Mouse (Mus musculus) midbrain, embryonic 10.5 days (tissue): ENCODE results near the gene Itprid2. TPM values are rescaled to one million over a fixed set of nuclear protein-coding genes. Genes with fewer than 3 reads are reported as not detected.
A peak's percentile ranks its signal among the peaks of the same experiment; 100 is the strongest.

Experiments used
- DNase-seq: peaks from one replicate; pipeline ENCODE4 v3.0.0-alpha.2; 2017; ENCODE audit warnings: low spot score
- H3K27ac ChIP-seq: fragments of 300-500 bp; sonication (generic); replicated peaks from 2 replicates; pipeline ENCODE4 v1.5.1; 2016; ENCODE audit warnings: mild to moderate bottlenecking
- H3K27me3 ChIP-seq: fragments of 300-500 bp; sonication (generic); 2 replicates; pipeline ENCODE4 v1.6.1; 2016; ENCODE audit warnings: low read depth, mild to moderate bottlenecking; ENCODE audit not compliant: poor library complexity, severe bottlenecking
- H3K36me3 ChIP-seq: fragments of 300-500 bp; sonication (generic); 2 replicates; pipeline ENCODE4 v1.6.1; 2016; ENCODE audit warnings: mild to moderate bottlenecking, moderate library complexity
- H3K4me1 ChIP-seq: fragments of 300-500 bp; sonication (generic); 2 replicates; pipeline ENCODE4 v1.6.1; 2016
- H3K4me3 ChIP-seq: fragments of 300-500 bp; sonication (generic); 2 replicates; pipeline ENCODE4 v1.5.1; 2016; ENCODE audit warnings: mild to moderate bottlenecking, moderate library complexity
- H3K9me3 ChIP-seq: fragments of 300-500 bp; sonication (generic); replicated peaks from 2 replicates; pipeline ENCODE4 v1.6.1; 2016; ENCODE audit warnings: mild to moderate bottlenecking
- WGBS: fragments of 180-500 bp; shearing (Covaris S2); methylation state at CpG from one replicate; pipeline ENCODE4 v1.1.7; 2016; 5-methylcytosine and 5-hydroxymethylcytosine counted together
- polyA plus RNA-seq: library from polyadenylated mRNA; unstranded; fragments of >200 nt; fragmentation: Nextera tagmentation; extraction: Ambion mirVana; gene quantifications from 2 replicates; pipeline ENCODE4 v1.2.1, GENCODE M21; 2016

Gene Itprid2
- polyA plus RNA-seq, 1 experiment from 2014 or later, result 4.0 TPM

DNA sequence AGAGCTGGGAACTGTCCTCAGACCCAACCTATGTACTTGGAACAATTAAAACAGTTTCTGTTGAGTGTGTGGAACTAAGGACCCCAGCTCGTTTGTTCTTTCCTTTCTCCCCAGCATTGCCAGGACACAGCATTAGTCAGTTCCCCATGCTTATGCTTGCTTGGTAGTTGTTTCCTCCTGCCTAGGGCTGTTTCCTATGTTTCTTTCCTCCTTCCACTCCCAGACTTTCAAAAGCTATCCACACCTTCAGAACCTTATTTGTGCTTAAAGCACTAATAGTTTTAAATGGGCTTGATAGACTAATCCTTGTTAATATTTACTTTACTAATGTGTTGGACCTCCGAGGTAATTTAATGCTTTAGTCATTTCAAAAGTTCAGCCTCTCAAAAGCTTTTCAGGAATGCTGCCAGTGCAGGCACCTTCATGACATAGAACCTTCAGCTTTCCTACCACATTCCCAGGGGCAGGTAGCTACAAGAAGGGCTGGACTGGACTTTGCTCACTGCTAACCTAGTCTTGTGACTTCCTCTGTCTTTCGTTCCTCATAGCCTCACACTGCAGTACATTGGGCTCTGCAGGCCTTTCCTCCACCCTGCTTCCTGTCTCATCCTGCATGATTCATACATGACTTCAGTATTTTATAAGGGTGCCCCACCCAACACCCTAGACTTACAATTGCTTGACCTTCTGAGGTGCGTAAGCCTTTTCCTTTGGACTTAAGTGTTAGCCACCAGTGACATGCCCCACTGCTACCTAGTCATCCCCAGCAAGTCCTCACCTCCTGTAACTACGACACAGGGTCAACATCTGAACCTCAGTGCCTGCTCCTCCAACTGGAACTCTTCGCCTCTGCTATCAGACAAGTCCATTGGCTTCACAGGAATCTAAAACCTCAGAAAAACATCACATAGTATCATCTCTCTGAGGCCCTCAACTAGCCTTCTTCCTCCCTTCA is 16.3 kb upstream of the Itprid2 start:
- Histone ChIP-seq H3K27me3 (no peaks in the 10 kb centered on the region), H3K4me1 (no peaks in the 10 kb centered on the region), H3K27ac (no peak overlapping the region), H3K36me3 (no peaks in the 10 kb centered on the region), H3K4me3 (no peak overlapping the region), H3K9me3 (no peaks in the 10 kb centered on the region)
- DNase-seq, result no peak
- WGBS, result 82% methylated on average over 6 of the region's 6 CpGs

DNA sequence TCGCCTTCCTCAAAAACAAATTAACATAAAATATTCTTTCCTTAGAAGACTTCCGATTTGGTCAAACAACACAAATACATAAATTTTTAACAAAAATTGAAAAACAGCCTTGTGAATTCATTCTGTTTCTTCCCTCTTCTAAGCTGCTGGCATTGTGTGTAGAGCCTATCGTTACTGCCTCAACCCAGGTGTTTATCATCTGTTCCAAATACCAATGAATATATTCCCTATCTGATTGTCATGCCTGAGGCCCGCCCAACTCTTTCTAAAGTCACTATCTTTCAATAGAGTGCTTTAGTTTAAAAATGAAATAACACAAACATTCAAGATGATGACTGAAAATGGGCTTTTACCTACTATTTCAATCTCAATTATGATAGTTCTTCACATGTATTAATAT is 11.9 kb upstream of the Itprid2 start:
- Histone ChIP-seq H3K27ac (no peak overlapping the region), H3K4me3 (no peak overlapping the region), H3K27me3 (no peaks in the 10 kb centered on the region), H3K36me3 (no peaks in the 10 kb centered on the region), H3K4me1 (no peaks in the 10 kb centered on the region), H3K9me3 (no peaks in the 10 kb centered on the region)
- no peak for DNase-seq
- 89% methylated on average over 4 of the region's 4 CpGs for WGBS

GRCm38 (mm10) chr2:79627624-79628023 is 7.5 kb upstream of the Itprid2 start:
- Histone ChIP-seq H3K4me1 (no peaks in the 10 kb centered on the region), H3K9me3 (no peaks in the 10 kb centered on the region), H3K27me3 (no peaks in the 10 kb centered on the region), H3K27ac (no peak overlapping the region), H3K36me3 (no peaks in the 10 kb centered on the region), H3K4me3 (no peak overlapping the region)
- WGBS, result 83% methylated on average over 1 of the region's 1 CpGs
- no peak for DNase-seq

- H3K27ac ChIP-seq, result no peak overlapping the region
- no peaks in the 10 kb centered on the region for H3K27me3 ChIP-seq
- H3K4me1 ChIP-seq, result no peaks in the 10 kb centered on the region
- WGBS, result 69% methylated on average over 2 of the region's 2 CpGs
- H3K36me3 ChIP-seq, result no peaks in the 10 kb centered on the region
- no peak for DNase-seq
- H3K4me3 ChIP-seq, result no peak overlapping the region
- H3K9me3 ChIP-seq, result no peaks in the 10 kb centered on the region
Measured at GRCm38 (mm10) chr2:79630231-79630630, 4.9 kb upstream of the Itprid2 start.

DNA sequence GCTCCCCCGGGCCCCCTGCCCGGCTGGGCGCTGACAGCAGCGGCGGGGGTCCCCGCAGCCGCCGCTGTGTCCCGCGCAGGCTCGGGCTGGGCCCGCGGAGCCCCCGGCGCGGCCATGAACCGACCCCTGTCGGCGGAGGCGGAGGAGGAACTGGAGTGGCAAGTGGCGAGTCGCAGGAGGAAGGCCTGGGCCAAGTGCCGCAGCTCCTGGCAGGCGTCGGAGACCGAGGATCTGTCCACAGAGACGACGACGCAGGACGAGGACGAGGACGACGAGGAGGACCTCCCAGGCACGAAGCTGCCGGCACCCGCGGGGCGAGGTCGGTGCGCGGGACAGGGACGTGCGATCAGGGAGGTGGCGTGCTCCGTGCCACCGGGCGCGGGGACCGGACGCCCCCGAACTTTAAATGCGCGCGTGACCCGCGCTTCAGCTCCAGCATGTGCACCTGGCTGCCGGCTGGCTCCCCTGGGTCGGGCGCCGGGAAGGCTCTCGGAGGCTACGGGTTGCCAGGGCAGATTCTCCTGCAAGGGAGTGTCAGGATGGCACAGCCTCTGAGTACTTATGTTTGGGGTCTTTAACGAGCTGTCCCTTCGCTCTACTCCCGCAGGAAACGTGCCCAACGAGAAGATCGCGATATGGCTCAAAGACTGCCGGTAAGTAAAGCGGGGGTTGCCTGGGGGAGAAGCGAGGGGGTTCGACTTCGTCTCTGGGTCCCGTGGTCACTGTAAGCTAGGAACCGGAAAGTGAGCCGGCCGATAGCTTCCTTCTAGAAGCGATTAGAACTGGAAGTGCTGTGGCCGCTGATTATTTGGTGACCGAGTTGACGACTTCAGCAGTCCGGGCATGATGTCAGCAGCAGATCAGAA is 507 bp downstream of the Itprid2 start:
- H3K4me3 ChIP-seq, result peak overlapping the region; percentile 79
- under 1% methylated on average over 81 of the region's 83 CpGs for WGBS
- peak; percentile 74 for DNase-seq
- peak overlapping the region; percentile 85 for H3K27ac ChIP-seq
- peaks cover 27% of the 10 kb centered on the region for H3K27me3 ChIP-seq
- peaks cover 16% of the 10 kb centered on the region for H3K4me1 ChIP-seq
- no peaks in the 10 kb centered on the region for H3K9me3 ChIP-seq
- no peaks in the 10 kb centered on the region for H3K36me3 ChIP-seq

DNA sequence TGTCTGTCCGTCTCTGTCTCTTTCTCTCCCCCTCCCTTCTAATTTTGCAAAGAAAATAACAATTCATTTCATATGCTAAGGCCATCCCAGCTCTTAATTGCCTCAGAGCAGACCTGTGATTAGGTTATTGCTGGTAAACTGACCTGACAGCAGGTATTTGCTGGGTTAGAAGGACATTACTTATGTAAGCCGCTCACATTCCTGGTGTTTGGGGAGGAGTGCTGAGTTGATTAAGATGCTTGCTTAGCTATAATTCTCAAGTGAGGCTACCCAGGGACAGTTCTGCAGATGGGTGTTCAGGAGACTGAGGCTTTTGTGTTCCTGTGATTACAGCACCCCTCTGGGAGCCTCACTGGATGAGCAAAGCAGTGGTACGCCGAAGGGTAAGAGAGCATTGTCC is 3.8 kb downstream of the Itprid2 start:
- H3K4me3 ChIP-seq, result no peak overlapping the region
- peaks cover 16% of the 10 kb centered on the region for H3K4me1 ChIP-seq
- WGBS, result 56% methylated on average over 4 of the region's 4 CpGs
- H3K27ac ChIP-seq, result no peak overlapping the region
- H3K27me3 ChIP-seq, result peaks cover 27% of the 10 kb centered on the region
- peaks cover 13% of the 10 kb centered on the region; the same call in 1 of the 2 replicates for H3K36me3 ChIP-seq
- no peaks in the 10 kb centered on the region for H3K9me3 ChIP-seq
- DNase-seq, result no peak

DNA sequence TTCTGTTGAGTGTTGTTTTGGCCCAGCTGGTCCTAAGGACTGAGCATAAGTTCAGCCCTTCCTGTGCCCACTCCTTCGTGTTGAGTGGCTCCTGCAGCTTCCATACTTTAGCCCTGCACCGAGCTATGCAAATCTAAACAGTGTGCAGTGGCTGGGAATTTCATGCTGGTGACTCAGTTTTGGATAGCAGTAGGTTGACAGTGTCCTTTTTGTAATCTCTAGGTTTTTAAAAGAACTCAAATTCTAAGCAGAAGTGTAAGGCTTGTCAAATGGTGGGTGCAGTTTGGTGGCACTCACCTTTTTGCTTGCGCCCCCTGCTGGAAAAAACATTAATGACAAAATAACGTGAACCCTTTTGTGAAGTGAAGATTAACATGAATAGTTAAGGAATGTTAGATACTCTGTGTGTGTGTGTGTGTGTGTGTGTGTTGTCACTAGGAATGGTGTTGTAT is 11.1 kb downstream of the Itprid2 start:
- peaks cover 4% of the 10 kb centered on the region; the same call in 1 of the 2 replicates for H3K4me1 ChIP-seq
- WGBS, result 53% methylated on average over 4 of the region's 4 CpGs
- no peaks in the 10 kb centered on the region for H3K9me3 ChIP-seq
- H3K36me3 ChIP-seq, result peaks cover 28% of the 10 kb centered on the region
- H3K27me3 ChIP-seq, result no peaks in the 10 kb centered on the region
- DNase-seq, result no peak
- no peak overlapping the region for H3K27ac ChIP-seq
- no peak overlapping the region for H3K4me3 ChIP-seq

GRCm38 (mm10) chr2:79647094-79647493 is 11.9 kb downstream of the Itprid2 start:
- Histone ChIP-seq H3K4me3 (no peak overlapping the region), H3K27me3 (no peaks in the 10 kb centered on the region), H3K27ac (no peak overlapping the region), H3K36me3 (peaks cover 26% of the 10 kb centered on the region), H3K9me3 (no peaks in the 10 kb centered on the region), H3K4me1 (peaks cover 4% of the 10 kb centered on the region; the same call in 1 of the 2 replicates)
- 52% methylated on average over 4 of the region's 4 CpGs for WGBS
- no peak for DNase-seq

DNA sequence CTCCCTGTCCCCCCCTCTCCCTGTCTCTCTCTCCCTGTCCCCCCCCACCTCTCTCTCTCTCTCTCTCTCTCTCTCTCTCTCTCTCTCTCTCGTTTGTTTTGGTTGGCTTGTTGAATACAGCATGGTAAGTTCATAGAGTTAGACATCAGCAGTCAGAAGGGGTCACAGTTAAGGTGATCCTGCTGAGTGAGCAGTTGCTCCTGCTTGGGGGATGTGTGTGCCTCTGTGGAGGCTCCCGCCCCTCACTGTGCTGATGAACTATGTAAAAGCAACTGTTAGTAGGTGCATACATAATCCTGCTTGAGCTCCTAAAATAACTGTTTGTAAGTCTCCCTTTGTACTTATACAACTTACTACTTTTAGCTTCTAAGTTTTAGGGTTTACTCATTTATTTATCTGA is 12.6 kb downstream of the Itprid2 start:
- no peaks in the 10 kb centered on the region for H3K9me3 ChIP-seq
- no peak overlapping the region for H3K27ac ChIP-seq
- 41% methylated on average over 2 of the region's 2 CpGs for WGBS
- H3K27me3 ChIP-seq, result no peaks in the 10 kb centered on the region
- peaks cover 4% of the 10 kb centered on the region; the same call in 1 of the 2 replicates for H3K4me1 ChIP-seq
- no peak overlapping the region for H3K4me3 ChIP-seq
- DNase-seq, result no peak
- H3K36me3 ChIP-seq, result peaks cover 20% of the 10 kb centered on the region

- Histone ChIP-seq H3K36me3 (no peaks in the 10 kb centered on the region), H3K27me3 (no peaks in the 10 kb centered on the region), H3K27ac (no peak overlapping the region), H3K4me3 (no peak overlapping the region), H3K4me1 (peaks cover 4% of the 10 kb centered on the region; the same call in 1 of the 2 replicates), H3K9me3 (no peaks in the 10 kb centered on the region)
- DNase-seq, result no peak
- 93% methylated on average over 3 of the region's 3 CpGs for WGBS
Measured at GRCm38 (mm10) chr2:79651185-79651584, 16.0 kb downstream of the Itprid2 start.

DNA sequence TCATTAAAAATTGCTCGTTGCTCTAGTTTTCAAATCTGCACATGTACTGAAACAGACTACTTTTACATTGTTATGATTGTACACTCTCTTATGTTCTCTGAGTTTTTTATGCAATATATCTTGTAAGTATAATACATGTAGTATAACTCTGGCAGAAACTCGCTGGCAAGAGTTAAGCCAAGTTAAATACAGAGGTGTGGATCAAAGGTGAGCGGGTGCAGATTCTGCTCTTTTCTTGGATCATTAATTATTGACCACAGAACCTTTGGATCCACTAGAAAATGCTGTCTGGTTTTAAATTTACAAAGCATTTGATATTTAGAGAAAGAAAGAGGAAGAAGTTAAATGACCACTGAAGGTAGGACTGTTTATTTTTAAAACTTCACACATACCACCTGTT is 16.5 kb downstream of the Itprid2 start:
- Histone ChIP-seq H3K27ac (no peak overlapping the region), H3K9me3 (no peaks in the 10 kb centered on the region), H3K36me3 (no peaks in the 10 kb centered on the region), H3K4me3 (no peak overlapping the region), H3K27me3 (no peaks in the 10 kb centered on the region), H3K4me1 (peaks cover 4% of the 10 kb centered on the region; the same call in 1 of the 2 replicates)
- 93% methylated on average over 3 of the region's 3 CpGs for WGBS
- DNase-seq, result no peak

- no peak overlapping the region for H3K4me3 ChIP-seq
- WGBS, result 93% methylated on average over 4 of the region's 4 CpGs
- no peak overlapping the region for H3K27ac ChIP-seq
- no peak for DNase-seq
- H3K27me3 ChIP-seq, result no peaks in the 10 kb centered on the region
- peaks cover 6% of the 10 kb centered on the region for H3K36me3 ChIP-seq
- H3K9me3 ChIP-seq, result no peaks in the 10 kb centered on the region
- peaks cover 4% of the 10 kb centered on the region; the same call in 1 of the 2 replicates for H3K4me1 ChIP-seq
Measured at GRCm38 (mm10) chr2:79652502-79652901, 17.4 kb downstream of the Itprid2 start.
